Mouse (Mus musculus): ENCODE data around the gene B4gat1.

The B4gat1 gene

GRCm38 (mm10) chr19:5060365-5061330, 22.0 kb downstream of the B4gat1 start:
- DNase-seq: no peak

GRCm38 (mm10) chr19:5062041-5062440, 23.4 kb downstream of the B4gat1 start:
- no peak for DNase-seq

GRCm38 (mm10) chr19:5062446-5062845, 23.8 kb downstream of the B4gat1 start:
- no peak for DNase-seq

GRCm38 (mm10) chr19:5065104-5065503, 26.5 kb downstream of the B4gat1 start:
- DNase-seq: no peak

- no peak for DNase-seq
These were observed 28.6 kb downstream of the B4gat1 start for GRCm38 (mm10) chr19:5067040-5067799.

- DNase-seq: no peak
These were observed 29.4 kb downstream of the B4gat1 start, which contains the start of gene Cd248 for GRCm38 (mm10) chr19:5067867-5068569. Gene Cd248, plus strand, starts transcription at chr19:5068078.

GRCm38 (mm10) chr19:5068570-5069234, 30.1 kb downstream of the B4gat1 start:
- DNase-seq: no peak

GRCm38 (mm10) chr19:5069486-5069885, 30.9 kb downstream of the B4gat1 start:
- DNase-seq: no peak

- no peak for DNase-seq
These were observed 31.4 kb downstream of the B4gat1 start for GRCm38 (mm10) chr19:5069978-5070377.

- no peak for DNase-seq
These were observed 32.5 kb downstream of the B4gat1 start for GRCm38 (mm10) chr19:5071077-5071476.

- no peak for DNase-seq
These were observed 33.1 kb downstream of the B4gat1 start for GRCm38 (mm10) chr19:5071545-5072369.

- no peak for DNase-seq
These were observed 33.9 kb downstream of the B4gat1 start for GRCm38 (mm10) chr19:5072389-5073019.

GRCm38 (mm10) chr19:5073028-5073427, 34.4 kb downstream of the B4gat1 start:
- no peak for DNase-seq

- DNase-seq: no peak
These were observed 34.9 kb downstream of the B4gat1 start for GRCm38 (mm10) chr19:5073518-5073917.

- no peak for DNase-seq
These were observed 40.7 kb downstream of the B4gat1 start for GRCm38 (mm10) chr19:5079279-5079678.

GRCm38 (mm10) chr19:5082005-5082404, 43.4 kb downstream of the B4gat1 start:
- no peak for DNase-seq

GRCm38 (mm10) chr19:5082596-5082995, 44.0 kb downstream of the B4gat1 start:
- DNase-seq: no peak

- DNase-seq: no peak
These were observed 45.6 kb downstream of the B4gat1 start for GRCm38 (mm10) chr19:5083961-5084833.

GRCm38 (mm10) chr19:5084834-5085144, 46.2 kb downstream of the B4gat1 start:
- no peak for DNase-seq
